Mouse (Mus musculus): ENCODE measurements around the gene Ahnak2. TPM values are rescaled to one million over a fixed set of nuclear protein-coding genes. Genes with fewer than 3 reads are reported as not detected.

Gene Ahnak2
- total and polyA plus RNA-seq, 3 experiments, result 3.1 to 27.7 (median 14.6) TPM

- Histone ChIP-seq H3K9ac (ENCODE audit: insufficient read depth, low read depth) (no peak overlapping the region), H3K79me2 (replicated peaks; ENCODE audit: control insufficient read depth, extremely low read depth, insufficient read depth, poor library complexity, severe bottlenecking) (peaks cover 76% of the 10 kb centered on the region), H3K9me3 (replicated peaks; ENCODE audit: low read length) (no peaks in the 10 kb centered on the region), H3K36me3 (replicated peaks in 1 of 2; ENCODE audit: control insufficient read depth in 1 of 2, insufficient read depth in 1 of 2, low read length in 1 of 2) (peaks cover 41 to 68% of the 10 kb centered on the region in 2 experiments), H3K4me3 (replicated peaks in 1 of 3; ENCODE audit: low read depth in 2 of 3, low read length in 2 of 3, poor library complexity in 1 of 3) (no peak overlapping the region), H3K4me1 (ENCODE audit: control insufficient read depth in 1 of 2, insufficient read depth in 2 of 2) (peaks cover 21 to 61% of the 10 kb centered on the region in 2 experiments), H3K27me3 (replicated peaks) (no peaks in the 10 kb centered on the region), H3K4me2 (ENCODE audit: insufficient read depth, low read depth, poor library complexity, severe bottlenecking) (peak overlapping the region; percentile 19; the same call in 1 of the 2 replicates), H3K27ac (ENCODE audit: insufficient read depth, low read depth) (no peak overlapping the region)
- in situ Hi-C loops (cut with MboI; ENCODE audit: low pct_ligation_motif_present, low pct_unique_long_range_greater_than_20kb, low sequenced_read_pairs) (no loop called here), dilution Hi-C loops (cut with MboI; ENCODE audit: extremely low pct_ligation_motif_present, extremely low pct_unique_long_range_greater_than_20kb, low sequenced_read_pairs) (no loop called here)
- TF ChIP-seq MEF2A (IDR thresholded peaks at IDR 0.05; ENCODE audit: borderline replicate concordance, low read depth, low read length) (no peak), ZNF384 (IDR thresholded peaks at IDR 0.05; ENCODE audit: low read depth, low read length) (no peak), NELFE (IDR thresholded peaks at IDR 0.05; ENCODE audit: low read depth, low read length) (no peak), POLR2A (IDR thresholded peaks at IDR 0.05; ENCODE audit: low read depth, low read length) (no peak), MYC (IDR thresholded peaks at IDR 0.05; ENCODE audit: low read depth, low read length) (no peak), ZMIZ1 (IDR thresholded peaks at IDR 0.05; ENCODE audit: low read depth, low read length) (no peak), NRF1 (IDR thresholded peaks at IDR 0.05; ENCODE audit: low read depth, low read length) (no peak), TBP (conservative IDR thresholded peaks at IDR 0.05; ENCODE audit: low read depth, low read length) (no peak), RCOR1 (conservative IDR thresholded peaks at IDR 0.05; ENCODE audit: low read depth, low read length) (no peak), ZC3H11A (IDR thresholded peaks at IDR 0.05; ENCODE audit: low read depth, low read length) (no peak), UBTF (IDR thresholded peaks at IDR 0.05; ENCODE audit: low read depth, low read length) (no peak), KAT2A (IDR thresholded peaks at IDR 0.05; ENCODE audit: insufficient replicate concordance, low read length) (no peak), E2F4 (IDR thresholded peaks at IDR 0.05; ENCODE audit: insufficient replicate concordance, low read depth, low read length) (no peak), IRF4 (IDR thresholded peaks at IDR 0.05; ENCODE audit: low read depth, low read length) (no peak), EP300 (IDR thresholded peaks at IDR 0.05; ENCODE audit: low read length) (no peak)
- DNase-seq (ENCODE audit: extremely low read depth), result no peak
Measured at GRCm38 (mm10) chr12:112825901-112826300, 23.4 kb upstream of the Ahnak2 start.

GRCm38 (mm10) chr12:112823221-112823620 is 20.8 kb upstream of the Ahnak2 start:
- in situ Hi-C loops (cut with MboI; ENCODE audit: low pct_ligation_motif_present, low pct_unique_long_range_greater_than_20kb, low sequenced_read_pairs), result no loop called here
- dilution Hi-C loops (cut with MboI; ENCODE audit: extremely low pct_ligation_motif_present, extremely low pct_unique_long_range_greater_than_20kb, low sequenced_read_pairs), result no loop called here
- TF ChIP-seq ZMIZ1 (IDR thresholded peaks at IDR 0.05; ENCODE audit: low read depth, low read length), result no peak
- peak; percentile 61 for TF ChIP-seq USF1 (IDR thresholded peaks at IDR 0.05; ENCODE audit: low read depth, low read length)
- peak; percentile 86 for TF ChIP-seq BHLHE40 (IDR thresholded peaks at IDR 0.05; ENCODE audit: low read depth, low read length)
- TF ChIP-seq USF2 (conservative IDR thresholded peaks at IDR 0.05; ENCODE audit: low read depth, low read length), result peak; percentile 33
- H3K79me2 ChIP-seq (replicated peaks; ENCODE audit: control insufficient read depth, extremely low read depth, insufficient read depth, poor library complexity, severe bottlenecking), result peaks cover 82% of the 10 kb centered on the region
- H3K9me3 ChIP-seq (replicated peaks; ENCODE audit: low read length), result no peaks in the 10 kb centered on the region
- H3K27me3 ChIP-seq (replicated peaks), result no peaks in the 10 kb centered on the region
- no peak overlapping the region for H3K9ac ChIP-seq (ENCODE audit: insufficient read depth, low read depth)
- H3K27ac ChIP-seq (ENCODE audit: insufficient read depth, low read depth), result no peak overlapping the region
- peaks cover 17 to 53% of the 10 kb centered on the region in 2 experiments for H3K4me1 ChIP-seq (ENCODE audit: control insufficient read depth in 1 of 2, insufficient read depth in 2 of 2)
- peak overlapping the region; percentile 35; the same call in 1 of the 2 replicates for H3K4me2 ChIP-seq (ENCODE audit: insufficient read depth, low read depth, poor library complexity, severe bottlenecking)
- no peak for DNase-seq (ENCODE audit: extremely low read depth)
- H3K36me3 ChIP-seq (replicated peaks in 1 of 2; ENCODE audit: control insufficient read depth in 1 of 2, insufficient read depth in 1 of 2, low read length in 1 of 2), result peaks cover 64 to 95% of the 10 kb centered on the region in 2 experiments
- no peak overlapping the region for H3K4me3 ChIP-seq (replicated peaks in 1 of 3; ENCODE audit: low read depth in 2 of 3, low read length in 2 of 3, poor library complexity in 1 of 3)

Data from CH12.LX (cell line).